Mouse (Mus musculus): Measurements from ENCODE around the gene Pou5f2. TPM values are rescaled to one million over a fixed set of nuclear protein-coding genes. Genes with fewer than 3 reads are reported as not detected.

Pou5f2 gene
- polyA plus RNA-seq, 1 experiment from 2014 or later: 1.2 TPM

DNA sequence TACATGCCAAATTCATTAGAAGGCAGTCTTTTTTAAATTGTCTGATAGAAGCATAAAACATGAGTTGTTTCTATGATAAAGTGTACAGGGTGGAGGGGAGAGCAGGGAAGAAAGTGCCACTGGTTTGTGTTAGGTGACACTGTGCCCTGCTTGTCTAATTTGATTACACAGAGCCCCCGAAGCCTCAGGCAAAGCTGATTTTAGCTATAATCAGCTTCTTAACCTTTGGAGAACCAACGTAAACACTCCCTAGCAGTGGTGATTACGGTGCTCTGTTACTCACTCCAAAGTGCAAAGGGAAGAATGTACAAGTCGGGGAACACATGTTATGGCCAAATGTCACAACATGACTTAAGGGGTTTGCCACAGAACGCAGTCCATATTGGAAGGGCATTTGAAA, 20.4 kb downstream of the Pou5f2 start:
- Histone ChIP-seq H3K27me3 (replicated peaks) (no peaks in the 10 kb centered on the region), H3K27ac (no peak overlapping the region), H3K36me3 (replicated peaks) (no peaks in the 10 kb centered on the region), H3K4me1 (no peaks in the 10 kb centered on the region), H3K4me2 (no peak overlapping the region), H3K9ac (no peak overlapping the region), H3K4me3 (no peak overlapping the region), H3K9me3 (no peaks in the 10 kb centered on the region)
- ATAC-seq (replicated peaks): no peak
- WGBS: 58% methylated on average over 5 of the region's 5 CpGs

Other genes with a start within 250 kb of the Pou5f2 start
- 58.4 and 61.2 TPM in 2 replicates for gene Nr2f1, start 174.9 kb downstream of the Pou5f2 start, polyA plus RNA-seq (2015; fragmentation: Nextera tagmentation; extraction: Ambion mirVana)